In the genomic region with DNA sequence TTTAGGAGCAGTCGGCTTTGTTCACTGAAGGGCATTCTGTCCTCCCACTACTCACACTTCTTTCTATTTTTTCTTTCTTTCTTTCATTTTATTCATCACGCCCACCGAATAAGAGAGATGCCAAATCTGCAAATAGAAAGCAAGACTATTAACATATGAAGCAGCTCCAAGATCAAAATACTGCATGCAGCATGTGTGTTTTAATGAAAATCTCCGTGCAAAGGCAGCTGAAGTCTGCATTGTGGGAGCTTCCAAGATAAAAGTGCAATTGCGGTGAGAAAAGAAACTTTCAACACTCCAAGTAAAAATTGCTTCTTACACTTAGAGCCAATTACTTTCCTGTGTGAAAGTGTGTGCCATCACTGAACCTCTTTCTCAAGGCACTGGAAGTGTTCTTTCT, we compare ENCODE assay signal across 18 mouse cellular contexts.
A peak's percentile ranks its signal among the peaks of the same experiment; 100 is the strongest.
DNase-seq lines count a peak whose midpoint lies in the region; ATAC-seq and TF ChIP-seq lines count a peak whose summit lies in the region.
"Had no signal": no experiment of that assay in that cellular context is flagged by ENCODE, and none has a peak within 500 bp of the region (broad histone marks: within the 10 kb centered on the region; RNA-seq: fewer than 3 reads in every experiment).

No protein-coding gene starts in this region.

- H3K4me2 ChIP-seq in forebrain, postnatal 0 days (ENCODE audit: low read depth) = no peak overlapping the region
- H3K4me2 ChIP-seq in forebrain, embryonic 12.5 days = no peak overlapping the region
- no peak overlapping the region for H3K4me2 ChIP-seq in midbrain, embryonic 14.5 days (ENCODE audit: low read length)
- no peak overlapping the region for H3K4me2 ChIP-seq in midbrain, embryonic 11.5 days
- H3K4me2 ChIP-seq: midbrain, embryonic 12.5 days had no signal

- no peak overlapping the region for H3K27ac ChIP-seq in forebrain, postnatal 0 days (ENCODE audit: low read depth, low read length)
- H3K27ac ChIP-seq in forebrain, embryonic 12.5 days = no peak overlapping the region
- H3K27ac ChIP-seq in midbrain, embryonic 14.5 days (replicated peaks; ENCODE audit: low read depth, low read length) = no peak overlapping the region
- H3K27ac ChIP-seq in midbrain, embryonic 11.5 days (ENCODE audit: low read depth, low read length) = no peak overlapping the region
- H3K27ac ChIP-seq: embryonic facial prominence, embryonic 10.5 days; hindbrain, embryonic 10.5 days; midbrain, embryonic 12.5 days had no signal

- peak; percentile 62 for DNase-seq in forebrain, postnatal 0 days
- DNase-seq in midbrain, embryonic 14.5 days = peak; percentile 33
- DNase-seq in midbrain, embryonic 11.5 days (ENCODE audit: low spot score, missing footprints) = no peak
- peak; percentile 45 for DNase-seq in brain, embryonic 14.5 days (ENCODE audit: low read depth)
- DNase-seq in layer of hippocampus, adult 8-10 months (ENCODE audit: low spot score in 2 of 2) = peak; percentile 6 to 7
- DNase-seq in ovary, adult 18-20 months (ENCODE audit: low spot score) = no peak
- no peak for DNase-seq in cerebellum, adult 11 months
- DNase-seq: adrenal gland, postnatal 25 days; cerebellum, adult 8-10 months; gastrocnemius, postnatal 36 days; kidney, adult 11 months; liver had no signal

- no peak for TF ChIP-seq POLR2A in brain, embryonic 14.5 days (IDR thresholded peaks at IDR 0.05; ENCODE audit: borderline replicate concordance, extremely low read depth, insufficient read depth, insufficient read length, poor library complexity, severe bottlenecking)

- H3K9me3 ChIP-seq in forebrain, postnatal 0 days (ENCODE audit: low read length) = no peaks in the 10 kb centered on the region
- no peaks in the 10 kb centered on the region for H3K9me3 ChIP-seq in forebrain, embryonic 12.5 days
- H3K9me3 ChIP-seq in midbrain, embryonic 14.5 days (ENCODE audit: control insufficient read depth, low read length) = no peaks in the 10 kb centered on the region
- H3K9me3 ChIP-seq in midbrain, embryonic 11.5 days (ENCODE audit: control insufficient read depth, low read length) = no peaks in the 10 kb centered on the region
- H3K9me3 ChIP-seq: embryonic facial prominence, embryonic 10.5 days; hindbrain, embryonic 10.5 days; midbrain, embryonic 12.5 days had no signal

- H3K4me3 ChIP-seq in forebrain, postnatal 0 days (ENCODE audit: low read depth, low read length) = no peak overlapping the region
- H3K4me3 ChIP-seq in forebrain, embryonic 12.5 days (replicated peaks) = no peak overlapping the region
- no peak overlapping the region for H3K4me3 ChIP-seq in midbrain, embryonic 14.5 days (replicated peaks; ENCODE audit: low read depth, low read length)
- no peak overlapping the region for H3K4me3 ChIP-seq in midbrain, embryonic 11.5 days (ENCODE audit: low read depth, low read length)
- H3K4me3 ChIP-seq: embryonic facial prominence, embryonic 10.5 days; hindbrain, embryonic 10.5 days; midbrain, embryonic 12.5 days had no signal

- 18% methylated on average over 5 of the region's 5 CpGs for WGBS in forebrain, postnatal 0 days
- 60% methylated on average over 5 of the region's 5 CpGs for WGBS in forebrain, embryonic 12.5 days
- WGBS in midbrain, embryonic 14.5 days = 44% methylated on average over 5 of the region's 5 CpGs
- 68% methylated on average over 5 of the region's 5 CpGs for WGBS in midbrain, embryonic 11.5 days

- no peak for TF ChIP-seq CTCF in forebrain, postnatal 0 days (IDR thresholded peaks at IDR 0.05; ENCODE audit: low read depth)
- TF ChIP-seq CTCF in brain, embryonic 14.5 days (IDR thresholded peaks at IDR 0.05; ENCODE audit: borderline replicate concordance, extremely low read depth, insufficient read depth, insufficient read length) = no peak

- no peaks in the 10 kb centered on the region for H3K36me3 ChIP-seq in forebrain, postnatal 0 days (ENCODE audit: insufficient read depth)
- H3K36me3 ChIP-seq in forebrain, embryonic 12.5 days (replicated peaks) = no peaks in the 10 kb centered on the region
- no peaks in the 10 kb centered on the region for H3K36me3 ChIP-seq in midbrain, embryonic 14.5 days (ENCODE audit: control insufficient read depth, insufficient read depth, low read length)
- H3K36me3 ChIP-seq in midbrain, embryonic 11.5 days (ENCODE audit: control insufficient read depth, insufficient read depth, low read length) = no peaks in the 10 kb centered on the region
- H3K36me3 ChIP-seq: embryonic facial prominence, embryonic 10.5 days; hindbrain, embryonic 10.5 days; midbrain, embryonic 12.5 days had no signal

- peak; percentile 68 for ATAC-seq in forebrain, postnatal 0 days
- no peak for ATAC-seq in forebrain, embryonic 12.5 days (ENCODE audit: low FRiP score)
- no peak for ATAC-seq in midbrain, embryonic 14.5 days (ENCODE audit: low FRiP score, low TSS enrichment)
- no peak for ATAC-seq in midbrain, embryonic 11.5 days (ENCODE audit: low FRiP score)
- ATAC-seq: lung, postnatal 0 days had no signal

- no peak overlapping the region for H3K9ac ChIP-seq in forebrain, postnatal 0 days
- no peak overlapping the region for H3K9ac ChIP-seq in forebrain, embryonic 12.5 days
- no peak overlapping the region for H3K9ac ChIP-seq in midbrain, embryonic 14.5 days (replicated peaks; ENCODE audit: low read length)
- no peak overlapping the region for H3K9ac ChIP-seq in midbrain, embryonic 11.5 days (ENCODE audit: low read length)
- H3K9ac ChIP-seq: midbrain, embryonic 12.5 days had no signal

- no peaks in the 10 kb centered on the region for H3K27me3 ChIP-seq in forebrain, postnatal 0 days (ENCODE audit: insufficient read depth, low read length)
- H3K27me3 ChIP-seq in forebrain, embryonic 12.5 days = no peaks in the 10 kb centered on the region
- H3K27me3 ChIP-seq in midbrain, embryonic 14.5 days (ENCODE audit: control insufficient read depth, insufficient read depth, low read length) = no peaks in the 10 kb centered on the region
- no peaks in the 10 kb centered on the region for H3K27me3 ChIP-seq in midbrain, embryonic 11.5 days (ENCODE audit: control insufficient read depth, insufficient read depth, low read length)
- H3K27me3 ChIP-seq: CH12.LX; midbrain, embryonic 12.5 days had no signal

- no peaks in the 10 kb centered on the region for H3K4me1 ChIP-seq in forebrain, postnatal 0 days (ENCODE audit: insufficient read depth)
- H3K4me1 ChIP-seq in forebrain, embryonic 12.5 days = no peaks in the 10 kb centered on the region
- H3K4me1 ChIP-seq in midbrain, embryonic 14.5 days (ENCODE audit: control insufficient read depth, insufficient read depth, low read length) = no peaks in the 10 kb centered on the region
- H3K4me1 ChIP-seq in midbrain, embryonic 11.5 days (ENCODE audit: control insufficient read depth, insufficient read depth, low read length) = no peaks in the 10 kb centered on the region
- H3K4me1 ChIP-seq: embryonic facial prominence, embryonic 10.5 days; hindbrain, embryonic 10.5 days; midbrain, embryonic 12.5 days had no signal

Comparison
In these comparisons a context has a peak if more than half of its experiments do, and no peak if none do; other contexts are left out.
1. DNase-seq: peak in forebrain, postnatal 0 days (single experiment), midbrain, embryonic 14.5 days (single experiment), brain, embryonic 14.5 days (single experiment) and layer of hippocampus, adult 8-10 months (2 of 2); none in midbrain, embryonic 11.5 days (single experiment), ovary, adult 18-20 months (single experiment) and cerebellum, adult 11 months (single experiment).